Mouse (Mus musculus) 416B (cell line): ENCODE results near the gene Fam196b.
A peak's percentile ranks its signal among the peaks of the same experiment; 100 is the strongest.

Source experiments
- DNase-seq: peaks from one replicate; pipeline ENCODE4 v3.0.0; 2011; ENCODE audit warnings: low read depth

Gene Fam196b

DNA sequence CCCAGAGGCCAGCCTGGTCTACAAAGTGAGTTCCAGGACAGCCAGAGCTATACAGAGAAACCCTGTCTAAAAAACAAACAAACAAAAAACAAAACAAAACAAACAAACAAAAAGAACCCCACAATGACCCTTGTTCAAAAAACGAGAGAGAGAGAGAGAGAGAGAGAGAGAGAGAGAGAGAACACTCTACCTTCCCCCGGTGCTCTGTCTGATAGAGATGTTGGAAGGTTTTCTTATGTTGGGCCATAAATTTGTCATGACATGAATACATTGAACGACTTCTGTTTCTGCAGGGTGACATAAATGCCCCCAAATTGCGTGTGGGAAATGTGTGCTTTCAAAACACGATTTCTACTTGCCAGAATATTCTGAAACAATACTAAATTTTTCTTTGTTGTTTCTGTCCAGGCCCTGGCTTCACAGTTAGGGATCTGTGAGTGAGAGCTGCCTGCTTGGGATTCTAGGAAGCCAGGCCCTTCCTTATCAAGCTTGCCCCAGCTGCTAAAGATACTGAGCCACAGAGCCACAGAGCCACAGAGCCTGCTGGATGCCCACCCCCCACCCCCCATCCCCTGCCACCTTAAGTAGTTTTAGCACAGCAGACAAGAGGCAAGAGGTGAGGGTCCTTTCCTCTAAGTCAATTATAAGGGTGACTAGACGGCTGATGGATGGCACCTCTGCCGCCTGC is 17.9 kb downstream of the Fam196b start:
- DNase-seq: no peak

DNA sequence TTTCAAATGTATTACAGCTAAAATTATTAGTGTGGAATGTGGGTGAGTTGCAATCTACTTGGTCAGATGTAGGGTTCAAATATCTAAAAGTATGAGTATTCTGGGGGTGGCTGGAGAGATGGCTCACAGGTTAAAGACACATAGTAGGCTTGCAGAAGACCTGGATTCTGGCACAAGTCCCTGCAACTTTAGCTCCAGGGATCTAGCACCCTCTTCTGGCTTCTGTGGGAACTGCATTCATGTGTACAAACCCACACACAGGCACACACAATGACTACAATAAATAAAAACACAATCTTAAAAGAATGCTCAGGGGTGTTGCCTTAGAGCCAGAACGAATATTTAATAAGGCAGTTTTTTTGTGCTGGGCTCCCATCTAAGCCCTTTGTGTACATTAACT is 23.3 kb downstream of the Fam196b start:
- DNase-seq: no peak

GRCm38 (mm10) chr11:34339693-34340092 is 25.1 kb downstream of the Fam196b start:
- DNase-seq: no peak

GRCm38 (mm10) chr11:34343742-34344307 is 29.2 kb downstream of the Fam196b start:
- DNase-seq: peak; percentile 21

- DNase-seq: no peak
Observed at GRCm38 (mm10) chr11:34344310-34344709, 29.7 kb downstream of the Fam196b start.

GRCm38 (mm10) chr11:34348287-34348918 is 33.8 kb downstream of the Fam196b start:
- DNase-seq: no peak

- DNase-seq: no peak
Observed at GRCm38 (mm10) chr11:34349453-34350056, 34.9 kb downstream of the Fam196b start.

- no peak for DNase-seq
Observed at GRCm38 (mm10) chr11:34355406-34355805, 40.8 kb downstream of the Fam196b start.

- DNase-seq: no peak
Observed at GRCm38 (mm10) chr11:34356109-34356508, 41.5 kb downstream of the Fam196b start.

- peak; percentile 44 for DNase-seq
Observed at GRCm38 (mm10) chr11:34372224-34372623, 57.6 kb downstream of the Fam196b start.

GRCm38 (mm10) chr11:34375557-34375956 is 60.9 kb downstream of the Fam196b start:
- DNase-seq: no peak

- no peak for DNase-seq
Observed at GRCm38 (mm10) chr11:34377649-34378048, 63.0 kb downstream of the Fam196b start.

- DNase-seq: peak; percentile 24
Observed at GRCm38 (mm10) chr11:34383501-34383900, 68.9 kb downstream of the Fam196b start.

DNA sequence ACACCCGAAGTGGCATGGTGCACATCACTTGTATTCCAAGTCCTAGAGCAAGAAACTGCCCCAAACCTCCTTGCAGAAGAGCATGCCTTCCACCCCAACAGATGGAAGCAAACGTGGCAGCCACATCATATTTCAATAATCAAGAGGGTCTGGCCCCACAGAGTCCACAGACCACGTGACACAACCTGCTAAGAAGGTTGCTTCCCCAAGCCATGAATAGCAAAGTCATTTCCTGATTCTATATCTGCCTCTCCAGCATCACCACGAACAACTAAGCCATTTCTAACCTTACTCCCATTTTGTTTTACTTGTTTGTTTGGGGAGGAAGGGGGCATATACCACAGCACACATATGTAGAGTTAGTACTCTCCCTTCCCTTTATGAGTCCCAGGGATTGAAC is 69.6 kb downstream of the Fam196b start:
- peak; percentile 65 for DNase-seq

- DNase-seq: peak; percentile 17
Observed at GRCm38 (mm10) chr11:34385001-34385688, 70.5 kb downstream of the Fam196b start.

- peak; percentile 78 for DNase-seq
Observed at GRCm38 (mm10) chr11:34389261-34390116, 74.9 kb downstream of the Fam196b start.

GRCm38 (mm10) chr11:34392105-34392504 is 77.5 kb downstream of the Fam196b start:
- no peak for DNase-seq

DNA sequence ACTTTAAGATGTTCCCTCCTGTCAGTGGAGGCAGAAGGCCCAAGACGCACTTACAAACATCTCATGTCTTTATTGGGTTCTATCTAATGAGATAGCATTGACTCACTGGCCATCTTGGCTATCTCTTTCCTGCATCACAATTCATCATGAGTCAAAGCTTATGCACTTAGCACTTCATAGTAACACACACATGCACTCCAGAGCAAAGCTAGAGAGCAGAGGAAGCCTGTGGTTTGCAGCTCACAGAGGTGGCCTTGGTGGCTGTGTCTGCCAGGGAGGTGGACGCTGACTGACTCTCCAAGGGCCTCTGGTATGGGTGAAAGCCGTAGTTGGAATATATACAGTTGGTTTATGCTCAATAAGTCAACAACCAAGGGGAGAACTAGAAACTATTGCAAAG is 81.2 kb downstream of the Fam196b start:
- DNase-seq: peak; percentile 97

- DNase-seq: no peak
Observed at GRCm38 (mm10) chr11:34397661-34398060, 83.0 kb downstream of the Fam196b start.

- peak; percentile 78 for DNase-seq
Observed at GRCm38 (mm10) chr11:34398555-34398954, 83.9 kb downstream of the Fam196b start.

DNA sequence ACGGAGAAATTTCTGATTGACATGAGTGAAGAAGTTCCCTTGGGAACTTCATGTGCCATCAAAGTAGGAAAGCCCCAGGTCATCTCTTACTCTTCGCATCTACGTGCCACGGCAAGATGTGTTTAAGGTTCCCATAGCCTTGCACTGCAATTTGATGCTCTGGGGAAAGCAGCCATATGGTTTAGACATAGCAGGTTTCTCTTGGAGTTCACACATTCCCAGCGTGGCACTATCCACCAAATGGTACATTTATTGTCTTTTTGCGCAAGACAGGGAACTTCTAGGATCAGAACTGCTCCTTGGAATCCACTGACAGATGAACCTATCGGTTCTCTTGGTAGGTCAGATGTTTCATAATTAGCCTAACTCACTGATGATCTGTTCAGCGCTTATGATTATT is 86.7 kb downstream of the Fam196b start:
- no peak for DNase-seq
